Mouse (Mus musculus) heart, embryonic 15.5 days (tissue): ENCODE results near the gene Mta2. TPM values are rescaled to one million over a fixed set of nuclear protein-coding genes. Genes with fewer than 3 reads are reported as not detected.
"Not testable (repeated sequence)": the region's sequence is repeated elsewhere in the genome, so short reads cannot be mapped to it uniquely, and the experiment has no call there.

Source experiments
- ATAC-seq: fragments of 200-750 bp; cut with Nextera tagmentation; replicated peaks from 2 replicates; pipeline ENCODE4 v1.8.0; 2017; ENCODE audit warnings: low read depth, moderate TSS enrichment; ENCODE audit not compliant: insufficient number of reproducible peaks, insufficient read depth, low FRiP score
- H3K27ac ChIP-seq: fragments of 300-500 bp; sonication (generic); 2 replicates; pipeline ENCODE4 v1.5.1; 2015; ENCODE audit warnings: mild to moderate bottlenecking, inconsistent platforms
- H3K27me3 ChIP-seq: fragments of 300-500 bp; sonication (generic); 2 replicates; pipeline ENCODE4 v1.6.1; 2015; ENCODE audit warnings: inconsistent platforms
- H3K36me3 ChIP-seq: fragments of 300-500 bp; sonication (generic); 2 replicates; pipeline ENCODE4 v1.6.1; 2015; ENCODE audit warnings: mild to moderate bottlenecking, inconsistent platforms
- H3K4me1 ChIP-seq: fragments of 300-500 bp; sonication (generic); replicated peaks from 2 replicates; pipeline ENCODE4 v1.6.1; 2015; ENCODE audit warnings: inconsistent platforms
- H3K4me2 ChIP-seq: fragments of 300-500 bp; sonication (generic); 2 replicates; pipeline ENCODE4 v1.6.1; 2015; ENCODE audit warnings: inconsistent platforms, mild to moderate bottlenecking, moderate library complexity
- H3K4me3 ChIP-seq: fragments of 300-500 bp; sonication (generic); 2 replicates; pipeline ENCODE4 v1.5.1; 2015; ENCODE audit warnings: mild to moderate bottlenecking, inconsistent platforms
- H3K9ac ChIP-seq: fragments of 300-500 bp; sonication (generic); 2 replicates; pipeline ENCODE4 v1.6.1; 2015; ENCODE audit warnings: mild to moderate bottlenecking, inconsistent platforms
- H3K9me3 ChIP-seq: fragments of 300-500 bp; sonication (generic); replicated peaks from 2 replicates; pipeline ENCODE4 v1.6.1; 2016; ENCODE audit warnings: inconsistent platforms
- WGBS: fragments of 180-500 bp; shearing (Covaris S2); methylation state at CpG from one replicate; pipeline ENCODE4 v1.1.7; 2015; ENCODE audit warnings: mixed read lengths; 5-methylcytosine and 5-hydroxymethylcytosine counted together
- polyA plus RNA-seq: library from polyadenylated mRNA; unstranded; fragments of >200 nt; fragmentation: Nextera tagmentation; extraction: Ambion mirVana; gene quantifications from 2 replicates; pipeline ENCODE4 v1.2.1, GENCODE M21; 2015

Gene Mta2
- 74.2 and 99.5 TPM in 2 replicates for polyA plus RNA-seq

DNA sequence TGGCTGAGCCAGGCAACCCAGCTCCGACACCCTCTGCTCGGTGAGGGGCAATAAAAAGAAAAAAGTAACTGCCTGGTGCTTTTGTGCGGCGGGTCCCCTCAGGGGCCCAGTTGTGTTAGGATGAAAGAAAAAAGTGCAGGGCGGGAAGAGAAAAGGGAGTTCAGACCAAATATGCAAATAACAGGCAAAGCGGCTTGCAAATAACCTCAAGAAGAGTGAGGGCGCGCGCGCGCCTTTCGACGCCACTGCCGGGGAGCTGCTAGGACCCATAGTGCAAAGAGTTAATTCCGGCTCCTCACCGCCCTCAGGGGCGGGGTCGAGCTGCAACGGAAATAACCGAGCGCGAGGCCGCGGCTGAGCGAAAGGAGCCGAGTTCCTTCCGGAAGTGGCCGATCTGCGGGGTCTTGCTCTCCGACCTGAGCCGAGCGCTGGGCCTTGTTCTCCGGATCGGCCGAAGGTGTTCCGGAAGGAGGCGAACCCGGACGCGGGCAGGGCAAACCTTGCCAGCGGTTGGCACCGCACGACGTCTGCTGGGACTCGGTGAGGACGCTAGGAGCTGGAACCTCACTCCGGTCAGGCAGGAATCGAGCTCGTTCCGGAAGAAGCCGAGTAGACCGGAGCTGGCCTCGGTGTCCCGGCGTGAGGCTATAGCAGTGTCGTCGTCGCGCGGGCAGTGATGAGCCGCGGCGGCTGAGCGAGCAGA is at the start of gene Mta2:
Mta2 (plus strand) TSS at position 361 of the 703 bp plus-strand sequence.
- under 1% methylated on average over 64 of the region's 64 CpGs for WGBS
- Histone ChIP-seq H3K4me1 (peaks cover 38% of the 10 kb centered on the region), H3K4me3 (peak within 1 kb of the TSS; percentile 91), H3K36me3 (peaks cover 40% of the 10 kb centered on the region), H3K27ac (peak within 1 kb of the TSS; percentile 94), H3K9ac (peak within 1 kb of the TSS; percentile 91), H3K4me2 (peak within 1 kb of the TSS; percentile 67), H3K27me3 (no peaks in the 10 kb centered on the region), H3K9me3 (no peaks in the 10 kb centered on the region)
- ATAC-seq: peak; percentile 91

DNA sequence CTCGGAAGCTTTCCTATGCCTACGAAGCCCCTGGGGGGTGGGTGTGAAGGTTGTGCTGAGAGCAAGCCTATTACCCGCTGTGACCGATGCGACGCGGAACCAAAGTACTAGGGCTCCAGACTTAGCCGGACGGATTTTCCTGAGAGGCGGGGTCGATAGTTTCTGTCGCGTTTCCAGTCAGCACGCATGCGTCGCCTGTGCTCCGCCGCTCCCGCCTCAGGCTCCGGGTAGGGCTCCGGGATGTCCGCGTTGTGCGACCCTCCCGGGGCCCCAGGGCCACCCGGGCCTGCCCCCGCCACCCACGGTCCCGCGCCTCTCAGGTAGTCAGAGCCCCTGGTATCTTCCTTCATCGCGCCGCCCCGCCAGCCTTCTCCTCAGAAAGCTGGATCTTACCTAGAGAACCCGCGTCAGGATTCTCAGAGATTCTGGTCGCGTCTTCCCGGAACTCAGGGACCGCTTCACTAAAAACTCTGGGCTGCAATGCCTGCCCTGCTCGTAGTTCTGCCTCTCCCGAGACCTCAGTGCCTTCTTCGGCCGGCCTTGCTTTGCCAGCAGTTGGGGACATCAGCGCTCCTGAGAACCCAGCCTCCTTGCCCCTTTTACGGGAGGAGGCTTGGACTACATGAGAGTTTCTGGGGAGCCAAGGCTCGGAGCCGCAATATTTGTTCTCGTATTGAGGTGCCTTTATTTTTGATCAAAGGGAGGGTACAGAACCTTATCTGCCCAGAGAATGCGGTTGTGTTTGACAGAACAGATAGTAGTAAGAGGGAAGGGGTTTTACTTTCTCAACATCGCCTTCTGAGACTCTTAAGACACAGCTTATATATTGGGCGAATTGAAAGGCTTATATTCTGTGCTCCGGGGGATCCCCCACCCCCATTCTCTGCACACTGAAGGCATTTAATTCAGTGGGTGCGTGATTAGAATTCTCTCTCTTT is 48.6 kb upstream of the Mta2 start, which contains the start of gene Ints5:
Ints5 (plus strand) TSS at position 177 of the 938 bp plus-strand sequence.
- H3K4me1 ChIP-seq: peaks cover 26% of the 10 kb centered on the region
- WGBS: 2% methylated on average over 54 of the region's 54 CpGs
- peak within 1 kb of the TSS; percentile 90 for H3K4me3 ChIP-seq
- no peaks in the 10 kb centered on the region for H3K27me3 ChIP-seq
- peak within 1 kb of the TSS; percentile 92 for H3K9ac ChIP-seq
- H3K9me3 ChIP-seq: no peaks in the 10 kb centered on the region
- peaks cover 27% of the 10 kb centered on the region for H3K36me3 ChIP-seq
- peak within 1 kb of the TSS; percentile 90 for H3K4me2 ChIP-seq
- H3K27ac ChIP-seq: peak within 1 kb of the TSS; percentile 85
- peak; percentile 27 for ATAC-seq

DNA sequence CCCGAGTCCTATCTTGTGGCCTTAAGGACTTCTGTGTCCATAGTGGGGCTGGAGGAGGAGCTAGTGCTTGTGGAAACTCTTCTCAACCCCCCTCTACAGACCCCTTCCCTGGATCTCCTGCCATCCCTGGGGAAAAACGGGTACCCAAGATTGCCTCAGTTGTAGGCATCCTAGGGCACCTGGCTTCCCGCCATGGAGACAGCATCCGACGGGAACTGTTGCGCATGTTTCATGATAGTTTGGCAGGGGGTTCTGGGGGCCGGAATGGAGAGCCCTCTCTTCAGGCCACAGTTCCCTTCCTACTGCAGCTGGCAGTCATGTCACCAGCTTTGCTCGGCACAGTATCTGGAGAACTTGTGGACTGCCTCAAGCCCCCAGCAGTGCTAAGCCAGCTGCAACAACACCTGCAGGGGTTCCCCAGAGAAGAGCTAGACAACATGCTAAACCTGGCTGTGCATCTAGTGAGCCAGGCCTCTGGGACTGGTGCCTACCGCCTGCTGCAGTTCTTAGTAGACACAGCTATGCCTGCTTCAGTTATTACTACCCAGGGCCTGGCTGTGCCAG is 46.2 kb upstream of the Mta2 start:
- no peak for ATAC-seq
- Histone ChIP-seq H3K9me3 (no peaks in the 10 kb centered on the region), H3K4me2 (no peak overlapping the region), H3K4me3 (no peak overlapping the region), H3K36me3 (peaks cover 25% of the 10 kb centered on the region), H3K27me3 (no peaks in the 10 kb centered on the region), H3K27ac (no peak overlapping the region), H3K9ac (no peak overlapping the region; the same call in 1 of the 2 replicates), H3K4me1 (peaks cover 37% of the 10 kb centered on the region)
- WGBS: 91% methylated on average over 9 of the region's 9 CpGs

DNA sequence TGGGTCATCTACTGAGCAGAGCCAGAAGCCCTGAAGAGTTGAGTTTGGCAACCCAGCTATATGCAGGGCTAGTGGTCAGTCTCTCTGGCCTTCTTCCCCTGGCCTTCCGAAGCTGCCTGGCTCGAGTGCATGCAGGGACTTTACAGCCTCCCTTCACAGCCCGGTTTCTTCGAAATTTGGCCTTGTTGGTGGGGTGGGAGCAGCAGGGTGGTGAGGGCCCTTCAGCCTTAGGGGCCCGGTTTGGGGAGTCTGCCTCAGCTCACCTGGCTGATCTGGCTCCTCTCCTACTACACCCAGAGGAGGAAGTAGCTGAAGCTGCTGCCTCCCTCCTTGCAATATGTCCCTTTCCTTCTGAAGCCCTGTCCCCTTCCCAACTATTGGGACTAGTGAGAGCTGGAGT is 45.4 kb upstream of the Mta2 start:
- H3K27ac ChIP-seq, H3K4me3 ChIP-seq, ATAC-seq, H3K9me3 ChIP-seq, H3K27me3 ChIP-seq, H3K9ac ChIP-seq, H3K4me2 ChIP-seq: not testable (repeated sequence)
- 81% methylated on average over 5 of the region's 5 CpGs for WGBS
- Histone ChIP-seq H3K4me1 (peaks cover 37% of the 10 kb centered on the region), H3K36me3 (peaks cover 18% of the 10 kb centered on the region)

GRCm38 (mm10) chr19:8897211-8897864 is 44.3 kb upstream of the Mta2 start:
- 23% methylated on average over 21 of the region's 21 CpGs for WGBS
- H3K9ac ChIP-seq: peak overlapping the region; percentile 54
- ATAC-seq: peak; percentile 28
- peak overlapping the region; percentile 83 for H3K27ac ChIP-seq
- not testable (repeated sequence) for H3K9me3 ChIP-seq, H3K27me3 ChIP-seq
- peaks cover 23% of the 10 kb centered on the region for H3K36me3 ChIP-seq
- peak overlapping the region; percentile 88 for H3K4me3 ChIP-seq
- H3K4me2 ChIP-seq: peak overlapping the region; percentile 76
- peaks cover 37% of the 10 kb centered on the region for H3K4me1 ChIP-seq

DNA sequence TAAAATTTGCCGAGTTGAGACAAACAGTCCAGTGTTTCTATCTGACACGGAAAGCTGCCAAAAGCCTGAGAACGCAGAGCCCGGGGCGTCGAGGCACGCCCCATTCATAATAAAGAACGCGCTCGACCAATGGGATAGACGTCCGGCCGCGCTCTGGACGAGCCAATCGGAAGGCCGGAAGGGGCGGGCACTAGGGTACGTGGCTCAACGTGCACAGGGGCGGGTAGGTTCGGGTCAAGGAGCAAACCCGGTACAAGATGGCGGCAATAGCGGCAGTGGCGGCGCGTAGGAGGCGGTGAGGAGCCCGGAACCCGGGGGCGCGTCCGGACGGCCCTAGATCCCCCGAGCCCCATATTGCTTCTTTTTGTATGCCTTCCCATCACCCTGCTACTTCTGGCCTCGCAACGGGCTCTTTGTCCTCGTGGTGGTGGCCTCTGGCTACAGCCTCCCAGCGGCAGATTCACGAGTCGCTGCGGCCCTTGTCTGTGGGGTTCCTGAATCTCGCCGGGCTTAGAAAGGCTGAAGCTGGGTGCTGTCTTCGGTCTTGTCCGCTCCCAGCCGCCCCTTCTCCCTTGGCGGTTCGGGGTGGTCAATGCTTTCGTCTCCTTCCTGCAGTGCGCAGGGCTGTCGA is 43.7 kb upstream of the Mta2 start, which contains the start of gene Ganab:
Ganab (plus strand) TSS at position 207 of the 631 bp plus-strand sequence.
- Histone ChIP-seq H3K4me1 (peaks cover 37% of the 10 kb centered on the region), H3K4me2 (peak within 1 kb of the TSS; percentile 76), H3K4me3 (peak within 1 kb of the TSS; percentile 88), H3K36me3 (peaks cover 28% of the 10 kb centered on the region), H3K9me3 (no peaks in the 10 kb centered on the region), H3K27ac (peak within 1 kb of the TSS; percentile 89), H3K27me3 (no peaks in the 10 kb centered on the region), H3K9ac (peak within 1 kb of the TSS; percentile 92)
- ATAC-seq: peak; percentile 98
- WGBS: under 1% methylated on average over 53 of the region's 53 CpGs

DNA sequence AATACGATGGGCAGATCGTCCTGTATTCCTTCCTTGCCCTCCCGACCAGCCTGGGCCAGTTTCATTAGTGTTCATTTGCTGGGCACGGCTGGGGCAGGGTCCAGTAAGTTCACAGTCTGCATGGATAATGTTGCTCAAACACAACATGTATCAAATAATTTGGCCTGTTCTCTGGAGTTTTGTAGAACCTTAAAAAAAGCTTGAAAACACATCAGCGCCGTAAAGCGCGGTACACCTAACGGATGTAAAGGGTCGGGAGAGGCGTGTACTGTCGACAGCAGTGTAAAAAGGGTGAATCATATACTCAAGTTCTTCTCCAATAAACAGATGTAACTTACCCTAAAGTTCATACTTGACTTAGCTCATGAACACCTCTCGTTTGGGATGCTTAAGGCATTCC is 43.1 kb upstream of the Mta2 start:
- no peaks in the 10 kb centered on the region for H3K27me3 ChIP-seq
- peak overlapping the region; percentile 89 for H3K27ac ChIP-seq
- H3K4me2 ChIP-seq: peak overlapping the region; percentile 76
- ATAC-seq: no peak
- H3K9ac ChIP-seq: peak overlapping the region; percentile 92
- no peaks in the 10 kb centered on the region for H3K9me3 ChIP-seq
- peaks cover 34% of the 10 kb centered on the region for H3K4me1 ChIP-seq
- 4% methylated on average over 13 of the region's 13 CpGs for WGBS
- peaks cover 34% of the 10 kb centered on the region for H3K36me3 ChIP-seq
- H3K4me3 ChIP-seq: peak overlapping the region; percentile 88

- Histone ChIP-seq H3K4me2 (peak overlapping the region; percentile 76), H3K9ac (peak overlapping the region; percentile 92), H3K4me3 (peak overlapping the region; percentile 88), H3K4me1 (peaks cover 29% of the 10 kb centered on the region), H3K36me3 (peaks cover 37% of the 10 kb centered on the region), H3K9me3 (no peaks in the 10 kb centered on the region), H3K27me3 (no peaks in the 10 kb centered on the region), H3K27ac (no peak overlapping the region)
- 34% methylated on average over 3 of the region's 3 CpGs for WGBS
- ATAC-seq: no peak
Measured at GRCm38 (mm10) chr19:8899079-8899478, 42.6 kb upstream of the Mta2 start.

- WGBS: 90% methylated on average over 5 of the region's 5 CpGs
- Histone ChIP-seq H3K9me3 (no peaks in the 10 kb centered on the region), H3K4me1 (peaks cover 11% of the 10 kb centered on the region), H3K9ac (no peak overlapping the region), H3K4me3 (no peak overlapping the region), H3K4me2 (no peak overlapping the region), H3K36me3 (peaks cover 60% of the 10 kb centered on the region), H3K27me3 (no peaks in the 10 kb centered on the region), H3K27ac (no peak overlapping the region)
- no peak for ATAC-seq
Measured at GRCm38 (mm10) chr19:8903412-8903811, 38.3 kb upstream of the Mta2 start.

GRCm38 (mm10) chr19:8908531-8908930 is 33.1 kb upstream of the Mta2 start:
- Histone ChIP-seq H3K4me3 (no peak overlapping the region), H3K27ac (no peak overlapping the region), H3K36me3 (peaks cover 96% of the 10 kb centered on the region), H3K4me1 (no peaks in the 10 kb centered on the region), H3K9me3 (no peaks in the 10 kb centered on the region), H3K9ac (no peak overlapping the region), H3K4me2 (no peak overlapping the region), H3K27me3 (no peaks in the 10 kb centered on the region)
- ATAC-seq: no peak
- 88% methylated on average over 6 of the region's 6 CpGs for WGBS
